8 mouse cellular contexts compared by ENCODE assay signal in the genomic region with DNA sequence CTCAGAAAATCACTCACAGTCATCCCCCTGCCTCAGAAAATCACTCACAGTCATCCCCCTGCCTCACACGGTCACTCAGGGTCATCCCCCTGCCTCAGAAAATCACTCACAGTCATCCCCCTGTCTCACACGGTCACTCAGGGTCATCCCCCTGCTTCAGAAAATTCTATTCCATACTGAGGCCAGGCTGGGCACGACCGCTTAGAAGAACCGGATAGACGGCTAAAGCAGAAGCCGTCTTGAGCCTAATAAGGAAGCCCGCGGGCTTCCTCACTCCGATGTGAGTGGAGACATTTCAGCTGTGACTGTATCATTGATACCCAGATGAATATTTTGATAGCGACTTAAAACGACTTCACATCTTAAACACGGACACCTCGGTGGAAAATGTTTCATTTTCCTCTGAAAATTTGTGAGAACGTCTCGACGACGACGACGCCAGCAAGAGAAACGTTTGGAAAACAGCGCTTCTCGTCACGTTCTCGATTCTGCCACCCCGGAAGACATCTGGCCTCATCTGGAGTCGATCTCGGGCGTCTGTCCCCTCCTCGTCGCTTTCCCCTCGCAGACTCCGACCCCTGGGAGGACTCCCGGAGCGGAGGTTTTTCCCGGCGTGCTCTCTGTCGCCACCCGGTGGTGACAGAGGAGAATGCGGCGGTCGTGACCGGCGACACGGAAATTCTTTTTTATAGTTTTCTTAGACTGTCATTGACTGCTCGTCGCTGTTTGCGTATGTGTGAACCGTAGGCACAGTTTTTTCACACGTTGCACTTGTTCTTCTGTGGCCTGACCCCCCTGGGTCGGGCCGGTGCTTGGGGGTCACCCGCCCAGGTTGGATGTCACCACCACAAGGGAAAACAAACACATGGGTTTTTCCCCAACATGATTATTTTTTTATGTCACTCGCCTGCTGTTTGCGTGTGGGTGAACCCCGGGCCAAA. TPM values are rescaled to one million over a fixed set of nuclear protein-coding genes. Genes with fewer than 3 reads are reported as not detected.
A peak's percentile ranks its signal among the peaks of the same experiment; 100 is the strongest.
DNase-seq lines count a peak whose midpoint lies in the region; ATAC-seq and TF ChIP-seq lines count a peak whose summit lies in the region.
"Not testable (repeated sequence)": the region's sequence is repeated elsewhere in the genome, so short reads cannot be mapped to it uniquely, and the experiment has no call there.

No protein-coding gene starts in this region.

- not testable (repeated sequence) for H3K9ac ChIP-seq in hindbrain, embryonic 11.5 days (ENCODE audit: low read depth, low read length)

- peak; percentile 82 for DNase-seq in Muller cell, postnatal 12 days (ENCODE audit: inconsistent ontology term)
- DNase-seq in cerebellum, adult 2 months: peak; percentile 65 to 74
- DNase-seq in frontal cortex, postnatal 14 days (ENCODE audit: low spot score in 2 of 2): peak; percentile 89 to 91
- DNase-seq in hindbrain, embryonic 11.5 days (ENCODE audit: low spot score): peak; percentile 52
- peak; percentile 85 to 86 for DNase-seq in layer of hippocampus, postnatal 36 days
- peak; percentile 77 for DNase-seq in lung, postnatal 36 days
- peak; percentile 71 for DNase-seq in retina, postnatal 7 days (ENCODE audit: low read depth, low spot score)
- peak; percentile 89 for DNase-seq in thymus, postnatal 4 days

- H3K27me3 ChIP-seq in cerebellum, adult 2 months (ENCODE audit: control insufficient read depth, insufficient read depth, low read length); hindbrain, embryonic 11.5 days (ENCODE audit: control insufficient read depth, insufficient read depth, low read length): not testable (repeated sequence)

- H3K4me2 ChIP-seq in hindbrain, embryonic 11.5 days (replicated peaks; ENCODE audit: low read depth, low read length): not testable (repeated sequence)

- 83% methylated on average over 56 of the region's 56 CpGs for WGBS in cerebellum, adult 2 months
- WGBS in hindbrain, embryonic 11.5 days: 78% methylated on average over 56 of the region's 56 CpGs

- H3K27ac ChIP-seq in cerebellum, adult 2 months (ENCODE audit: insufficient read depth, low read length); hindbrain, embryonic 11.5 days (ENCODE audit: low read depth, low read length): not testable (repeated sequence)

- H3K9me3 ChIP-seq in hindbrain, embryonic 11.5 days (ENCODE audit: control insufficient read depth, low read length): peaks cover 34% of the 10 kb centered on the region

- peaks cover 31% of the 10 kb centered on the region for H3K36me3 ChIP-seq in hindbrain, embryonic 11.5 days (ENCODE audit: control insufficient read depth, insufficient read depth, low read length)

- H3K4me3 ChIP-seq in cerebellum, adult 2 months (replicated peaks; ENCODE audit: insufficient read depth, low read depth, low read length): peak overlapping the region; percentile 20
- not testable (repeated sequence) for H3K4me3 ChIP-seq in hindbrain, embryonic 11.5 days (ENCODE audit: low read depth, low read length)

- not testable (repeated sequence) for ATAC-seq in hindbrain, embryonic 11.5 days (ENCODE audit: low FRiP score)

- not testable (repeated sequence) for TF ChIP-seq CTCF in cerebellum, adult 2 months (IDR thresholded peaks at IDR 0.05; ENCODE audit: borderline replicate concordance, insufficient read depth, low read depth, low read length)

- H3K4me1 ChIP-seq in cerebellum, adult 2 months (ENCODE audit: control insufficient read depth, insufficient read depth, low read length); hindbrain, embryonic 11.5 days (replicated peaks; ENCODE audit: control insufficient read depth, insufficient read depth, low read length): not testable (repeated sequence)

- not testable (repeated sequence) for TF ChIP-seq POLR2A in cerebellum, adult 2 months (IDR thresholded peaks at IDR 0.05; ENCODE audit: borderline replicate concordance, insufficient read depth, low read length)

RNA-seq across cellular contexts. Expression of gene Gm21887, which starts 19.5 kb away (rescaled TPM):
- polyA plus RNA-seq in cerebellum, adult 2 months (2012; rRNA removed): 648 and 794 TPM in 2 replicates
- polyA plus RNA-seq in hindbrain, embryonic 11.5 days (2014; fragmentation: Nextera tagmentation; extraction: Ambion mirVana): 174 and 175 TPM in 2 replicates
- 100 to 1,000 TPM; 230 to 241 TPM for total RNA-seq in layer of hippocampus, postnatal 36 days (2021)
